Mouse (Mus musculus) forebrain, embryonic 16.5 days (tissue): ENCODE data around the gene Tchp. TPM values are rescaled to one million over a fixed set of nuclear protein-coding genes. Genes with fewer than 3 reads are reported as not detected.

Source experiments
- ATAC-seq: fragments of 200-750 bp; cut with Nextera tagmentation; 2 replicates; pipeline ENCODE4 v1.8.0; 2017; ENCODE audit warnings: mild to moderate bottlenecking, moderate library complexity
- H3K27ac ChIP-seq: fragments of 300-500 bp; sonication (generic); 2 replicates; pipeline ENCODE4 v1.5.1; 2014; ENCODE audit warnings: low read length, control low read depth
- H3K27me3 ChIP-seq: fragments of 300-500 bp; sonication (generic); replicated peaks from 2 replicates; pipeline ENCODE4 v1.6.1; 2014; ENCODE audit warnings: low read length; ENCODE audit not compliant: control insufficient read depth, insufficient read depth
- H3K36me3 ChIP-seq: fragments of 300-500 bp; sonication (generic); 2 replicates; pipeline ENCODE4 v1.6.1; 2014; ENCODE audit not compliant: control insufficient read depth, insufficient read depth
- H3K4me1 ChIP-seq: fragments of 300-500 bp; sonication (generic); replicated peaks from 2 replicates; pipeline ENCODE4 v1.6.1; 2014; ENCODE audit warnings: low read length; ENCODE audit not compliant: control insufficient read depth, insufficient read depth
- H3K4me2 ChIP-seq: fragments of 300-500 bp; sonication (generic); 2 replicates; pipeline ENCODE4 v1.6.1; 2014; ENCODE audit warnings: mild to moderate bottlenecking, low read length, control low read depth
- H3K4me3 ChIP-seq: fragments of 300-500 bp; sonication (generic); replicated peaks from 2 replicates; pipeline ENCODE4 v1.5.1; 2014; ENCODE audit warnings: mild to moderate bottlenecking, low read length, control low read depth
- H3K9ac ChIP-seq: fragments of 300-500 bp; sonication (generic); replicated peaks from 2 replicates; pipeline ENCODE4 v1.6.1; 2014; ENCODE audit warnings: low read depth, low read length, control low read depth
- H3K9me3 ChIP-seq: fragments of 300-500 bp; sonication (generic); 2 replicates; pipeline ENCODE4 v1.6.1; 2016; ENCODE audit warnings: low read length; ENCODE audit not compliant: control insufficient read depth
- WGBS: fragments of 180-500 bp; shearing (Covaris S2); extraction: QIAGEN DNeasy Blood & Tissue Kit; methylation state at CpG from one replicate; pipeline ENCODE4 v1.1.7; 2014; 5-methylcytosine and 5-hydroxymethylcytosine counted together
- polyA plus RNA-seq: library from polyadenylated mRNA; unstranded; fragments of >200 nt; fragmentation: Nextera tagmentation; extraction: Ambion mirVana; gene quantifications from 2 replicates; pipeline ENCODE4 v1.2.1, GENCODE M21; 2015

Tchp gene
- polyA plus RNA-seq: 12.7 and 16.0 TPM in 2 replicates

DNA sequence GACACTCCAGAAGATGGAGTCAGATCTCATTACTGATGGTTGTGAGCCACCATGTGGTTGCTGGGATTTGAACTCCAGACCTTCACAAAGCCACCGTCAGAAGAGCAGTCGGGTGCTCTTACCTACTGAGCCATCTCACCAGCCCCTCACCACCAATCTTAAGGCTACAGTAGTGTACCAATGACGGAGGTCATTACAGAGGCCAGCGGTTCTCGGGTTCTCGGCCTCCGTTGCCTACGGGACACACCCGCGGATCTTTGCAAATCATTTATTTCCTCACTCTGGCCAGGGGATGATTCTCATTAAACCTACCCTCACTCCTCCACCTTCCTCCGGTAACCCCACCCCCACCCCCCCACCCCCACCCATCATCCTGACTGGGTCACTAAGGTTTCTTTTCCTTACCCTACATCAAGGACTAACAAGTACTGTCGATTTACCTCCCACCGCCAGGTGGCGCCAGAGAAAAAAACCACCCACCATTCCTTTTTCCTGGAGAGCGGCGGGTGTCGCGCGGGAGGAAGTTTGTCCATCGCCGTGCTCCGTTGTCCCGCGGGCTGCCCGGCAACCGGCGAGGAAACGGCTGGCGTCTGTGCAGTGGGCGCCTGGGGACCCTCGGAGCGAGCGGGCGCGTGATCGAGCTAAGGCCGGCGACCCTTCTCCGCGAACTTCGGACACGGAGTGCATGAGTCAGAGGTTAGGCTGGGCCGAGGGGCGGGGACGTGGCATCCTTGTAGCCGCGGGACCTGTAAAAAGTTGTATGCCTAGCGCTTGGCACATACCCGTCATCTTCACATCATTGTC is at the start of gene Tchp:
Gene Tchp, plus strand, starts transcription at position 496 of the 804 bp plus-strand sequence.
- Histone ChIP-seq H3K4me3 (peak within 1 kb of the TSS; percentile 80), H3K9me3 (no peaks in the 10 kb centered on the region), H3K36me3 (0 out of 2 replicates have a peak, but pooled peaks cover 5% of the 10 kb centered on the region), H3K9ac (peak within 1 kb of the TSS; percentile 74), H3K4me2 (peak within 1 kb of the TSS; percentile 54), H3K27ac (no peak within 1 kb of the TSS), H3K4me1 (peaks cover 7% of the 10 kb centered on the region), H3K27me3 (no peaks in the 10 kb centered on the region)
- ATAC-seq: peak; percentile 89
- WGBS: 4% methylated on average over 49 of the region's 49 CpGs

DNA sequence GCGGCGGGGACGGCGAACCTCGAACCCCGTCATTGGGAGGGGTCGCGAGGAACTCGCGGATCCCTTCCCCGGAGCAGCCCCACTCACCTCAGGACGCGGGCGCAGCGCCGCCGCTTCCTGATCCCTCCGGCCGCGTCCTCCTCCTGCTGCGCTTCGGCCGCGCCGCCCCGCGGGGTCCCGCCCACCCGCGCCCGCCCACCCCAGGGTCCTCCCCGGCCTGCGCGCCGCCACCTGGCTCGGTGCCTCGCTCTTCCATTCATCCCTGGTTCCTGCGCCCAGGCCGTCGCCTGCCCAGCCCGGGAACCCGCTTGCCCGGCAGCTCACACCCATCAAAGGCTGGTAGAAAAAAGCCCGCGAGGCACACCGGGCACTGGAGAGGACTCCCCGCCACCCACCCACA is 49.3 kb upstream of the Tchp start, which contains the start of gene Trpv4:
Gene Trpv4, minus strand, starts transcription at position 167 of the 400 bp plus-strand sequence.
- 0 out of 2 replicates have a peak, but pooled peaks have one; percentile 36 for ATAC-seq
- H3K27me3 ChIP-seq: peaks cover 22% of the 10 kb centered on the region

DNA sequence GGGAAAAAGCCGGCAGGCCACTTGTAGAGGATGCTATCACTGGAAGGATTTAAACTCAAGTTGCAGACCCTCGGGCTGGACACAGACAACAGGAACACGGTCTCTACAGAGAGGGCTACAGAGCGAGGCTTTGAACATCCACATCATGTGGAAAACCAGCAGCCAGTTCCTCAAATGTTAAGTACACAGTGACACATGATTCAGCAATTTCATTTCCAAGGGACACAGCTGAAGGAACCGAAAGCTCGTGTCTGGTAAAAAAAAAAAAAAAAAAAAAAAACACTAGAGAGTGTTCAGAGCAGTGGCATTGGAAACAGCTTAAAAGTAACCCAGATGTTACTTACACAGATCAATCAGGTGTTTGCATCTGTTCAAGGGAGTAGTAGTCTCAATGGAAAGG is 46.5 kb upstream of the Tchp start:
- H3K9me3 ChIP-seq: no peaks in the 10 kb centered on the region
- H3K36me3 ChIP-seq: no peaks in the 10 kb centered on the region
- peaks cover 11% of the 10 kb centered on the region for H3K4me1 ChIP-seq
- no peak overlapping the region for H3K4me3 ChIP-seq
- H3K27me3 ChIP-seq: peaks cover 20% of the 10 kb centered on the region
- H3K4me2 ChIP-seq: no peak overlapping the region
- ATAC-seq: no peak
- H3K9ac ChIP-seq: no peak overlapping the region
- WGBS: 81% methylated on average over 6 of the region's 6 CpGs
- H3K27ac ChIP-seq: no peak overlapping the region

More for the DNA sequence above, 49.3 kb upstream of the Tchp start, which contains the start of gene Trpv4:
- H3K36me3 ChIP-seq: no peaks in the 10 kb centered on the region
- no peaks in the 10 kb centered on the region for H3K9me3 ChIP-seq
- WGBS: under 1% methylated on average over 44 of the region's 47 CpGs
- peak within 1 kb of the TSS; percentile 41 for H3K4me3 ChIP-seq
- peak within 1 kb of the TSS; percentile 64 for H3K4me2 ChIP-seq
- peaks cover 11% of the 10 kb centered on the region for H3K4me1 ChIP-seq
- peak within 1 kb of the TSS; percentile 51 for H3K9ac ChIP-seq
- no peak within 1 kb of the TSS for H3K27ac ChIP-seq

DNA sequence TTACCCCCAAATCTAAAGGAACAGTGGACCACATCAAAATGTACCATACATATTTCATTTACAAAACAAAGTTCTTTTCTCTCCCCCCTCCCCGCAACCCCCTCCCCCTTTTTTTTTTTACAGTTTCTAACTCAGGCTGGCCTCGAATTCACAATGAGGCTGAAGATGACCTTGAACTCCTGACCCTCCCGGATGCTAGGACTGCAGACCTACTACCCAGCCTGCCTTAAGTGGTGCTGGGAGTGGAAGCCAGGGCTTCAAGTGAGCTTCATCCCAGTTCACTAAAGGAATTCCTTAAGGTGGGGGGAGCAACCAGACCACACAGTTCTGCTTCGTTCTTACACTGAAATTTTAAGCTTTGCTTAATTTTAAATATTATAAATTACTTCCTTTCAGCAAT is 43.4 kb upstream of the Tchp start:
- H3K27me3 ChIP-seq: peaks cover 8% of the 10 kb centered on the region
- WGBS: 86% methylated on average over 4 of the region's 4 CpGs
- H3K4me1 ChIP-seq: peaks cover 4% of the 10 kb centered on the region
- no peaks in the 10 kb centered on the region for H3K36me3 ChIP-seq
- H3K27ac ChIP-seq: no peak overlapping the region
- H3K4me2 ChIP-seq: no peak overlapping the region
- H3K9ac ChIP-seq: no peak overlapping the region
- no peak for ATAC-seq
- no peak overlapping the region for H3K4me3 ChIP-seq
- no peaks in the 10 kb centered on the region for H3K9me3 ChIP-seq

DNA sequence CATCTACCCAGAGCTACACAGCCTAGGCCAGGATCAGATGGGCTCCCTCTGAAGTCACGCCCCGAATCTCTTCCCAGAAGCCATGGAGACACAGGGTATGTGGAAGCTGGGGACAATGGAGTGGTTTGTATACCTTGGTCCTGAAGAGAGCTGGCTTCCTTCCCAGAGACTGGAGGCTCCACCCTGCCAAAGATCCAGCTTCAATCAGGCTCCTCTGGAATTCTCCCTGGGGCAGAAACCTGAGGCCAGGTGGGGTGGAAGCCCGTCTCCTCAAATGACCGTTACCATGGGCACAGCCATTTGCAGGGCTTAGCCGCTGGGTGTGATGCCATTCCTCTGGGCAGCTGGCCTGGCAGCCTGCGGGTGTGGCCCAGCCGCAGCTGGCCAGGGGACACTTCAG is 42.8 kb upstream of the Tchp start:
- H3K27ac ChIP-seq: no peak overlapping the region
- no peak for ATAC-seq
- WGBS: 57% methylated on average over 7 of the region's 7 CpGs

DNA sequence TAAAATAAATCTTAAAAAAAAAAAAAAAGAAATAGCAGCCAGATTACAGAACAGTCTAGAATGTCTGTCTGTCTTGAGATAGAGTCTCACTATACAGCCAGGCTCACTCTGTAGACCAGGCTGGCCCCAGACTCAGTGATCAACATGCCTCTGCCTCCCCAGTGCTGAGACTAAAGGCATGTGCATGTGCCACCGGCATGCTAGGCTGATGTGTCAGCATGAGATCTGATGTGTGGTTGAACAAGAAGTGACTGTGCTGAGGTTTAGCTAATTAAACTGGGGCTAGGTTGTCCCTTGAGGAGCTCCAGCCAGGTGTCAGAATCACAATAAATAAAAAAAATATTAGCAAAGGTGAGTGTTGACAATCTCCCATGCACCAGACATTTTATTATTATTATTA is 40.9 kb upstream of the Tchp start:
- H3K9ac ChIP-seq: no peak overlapping the region
- no peak for ATAC-seq
- H3K36me3 ChIP-seq: no peaks in the 10 kb centered on the region
- no peak overlapping the region for H3K27ac ChIP-seq
- H3K27me3 ChIP-seq: 0 out of 2 replicates have a peak, but pooled peaks cover 2% of the 10 kb centered on the region
- H3K4me1 ChIP-seq: peaks cover 4% of the 10 kb centered on the region
- no peak overlapping the region for H3K4me2 ChIP-seq
- H3K9me3 ChIP-seq: no peaks in the 10 kb centered on the region
- 61% methylated on average over 1 of the region's 1 CpGs for WGBS
- no peak overlapping the region for H3K4me3 ChIP-seq

More for the DNA sequence above, 42.8 kb upstream of the Tchp start:
- no peak overlapping the region for H3K4me2 ChIP-seq
- H3K9ac ChIP-seq: no peak overlapping the region
- no peak overlapping the region for H3K4me3 ChIP-seq
- peaks cover 2% of the 10 kb centered on the region; the same call in 1 of the 2 replicates for H3K27me3 ChIP-seq
- no peaks in the 10 kb centered on the region for H3K9me3 ChIP-seq
- no peaks in the 10 kb centered on the region for H3K36me3 ChIP-seq
- peaks cover 4% of the 10 kb centered on the region for H3K4me1 ChIP-seq

DNA sequence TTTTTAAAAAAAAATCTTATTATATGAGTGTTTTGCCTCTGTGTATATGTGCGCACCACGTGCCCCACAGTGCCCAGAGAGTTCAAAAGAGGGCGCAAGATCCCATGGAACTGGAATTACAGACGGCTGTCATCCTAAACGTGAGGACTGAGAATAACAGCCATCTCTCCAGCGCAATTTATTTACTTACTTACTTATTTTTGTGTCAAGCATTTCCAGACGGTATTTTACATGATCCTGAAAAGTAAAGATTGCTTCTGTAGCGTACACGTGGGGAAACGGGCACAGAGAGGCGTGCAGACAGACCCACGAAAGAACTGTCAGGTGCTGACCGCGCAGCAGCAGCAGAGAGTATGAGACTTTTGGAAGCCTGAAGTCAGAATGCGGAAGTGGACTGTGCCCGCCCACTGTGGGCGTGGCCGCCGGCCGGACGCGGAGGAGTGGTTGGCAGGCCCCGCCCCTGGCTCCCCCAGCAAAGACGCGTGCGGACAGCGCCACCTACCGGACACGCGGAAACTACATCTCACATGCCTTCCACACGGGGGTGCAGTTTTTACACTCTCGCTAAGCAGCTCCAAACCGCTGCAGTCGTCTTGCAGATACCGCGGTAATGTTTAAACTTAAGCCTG is 40.2 kb upstream of the Tchp start:
- Histone ChIP-seq H3K9ac (0 out of 2 replicates have a peak overlapping the region, but pooled peaks have one; percentile 32), H3K9me3 (no peaks in the 10 kb centered on the region), H3K36me3 (no peaks in the 10 kb centered on the region), H3K27ac (no peak overlapping the region), H3K4me2 (peak overlapping the region; percentile 71), H3K4me1 (peaks cover 4% of the 10 kb centered on the region), H3K4me3 (peak overlapping the region; percentile 46), H3K27me3 (0 out of 2 replicates have a peak, but pooled peaks cover 2% of the 10 kb centered on the region)
- ATAC-seq: peak; percentile 88
- 3% methylated on average over 36 of the region's 36 CpGs for WGBS

DNA sequence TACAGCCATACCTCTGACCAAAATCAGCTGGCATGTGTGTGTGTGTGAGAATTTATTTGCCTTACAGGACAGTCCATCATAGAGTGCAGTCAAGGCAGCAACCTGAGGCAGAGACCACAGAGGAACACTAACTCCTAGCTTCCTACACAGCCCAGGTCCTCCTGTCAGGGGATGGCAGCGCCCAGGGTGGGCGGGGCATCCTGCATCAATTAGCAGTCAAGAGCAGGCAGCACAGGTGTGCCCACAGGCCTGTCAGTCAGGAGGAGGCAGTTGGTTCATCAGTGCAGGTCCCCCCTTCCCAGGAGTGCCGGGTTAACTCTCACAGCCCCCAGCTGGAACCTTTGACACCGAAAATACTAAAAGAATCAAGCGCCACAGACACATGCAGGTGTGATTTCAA is 38.5 kb upstream of the Tchp start:
- 0 out of 2 replicates have a peak, but pooled peaks cover 2% of the 10 kb centered on the region for H3K27me3 ChIP-seq
- H3K4me1 ChIP-seq: peaks cover 4% of the 10 kb centered on the region
- no peak overlapping the region for H3K4me3 ChIP-seq
- H3K9me3 ChIP-seq: no peaks in the 10 kb centered on the region
- no peak overlapping the region for H3K27ac ChIP-seq
- no peak overlapping the region for H3K9ac ChIP-seq
- H3K4me2 ChIP-seq: no peak overlapping the region
- WGBS: 84% methylated on average over 5 of the region's 5 CpGs
- H3K36me3 ChIP-seq: no peaks in the 10 kb centered on the region
- ATAC-seq: no peak

DNA sequence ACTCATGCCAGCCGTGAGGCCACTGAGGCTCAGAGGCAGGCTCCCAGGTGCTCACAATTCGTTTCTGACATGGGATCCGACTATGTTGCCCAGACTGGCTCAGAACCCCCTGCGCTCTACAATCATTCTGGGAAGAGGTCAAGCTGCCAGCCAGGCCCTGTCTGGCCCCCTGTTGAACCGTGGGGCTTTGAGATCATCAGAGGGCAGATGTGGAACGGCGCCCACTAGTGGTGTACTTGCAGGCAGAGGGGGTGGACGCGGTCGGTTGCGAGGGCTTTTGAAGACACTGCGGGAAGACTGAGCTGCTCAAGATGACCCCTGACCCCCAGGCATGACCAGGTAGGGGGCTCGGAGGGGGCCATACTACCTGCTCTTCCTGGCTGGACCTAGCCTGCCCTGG is 34.4 kb upstream of the Tchp start:
- WGBS: 95% methylated on average over 13 of the region's 13 CpGs
- Histone ChIP-seq H3K4me2 (no peak overlapping the region), H3K4me3 (no peak overlapping the region), H3K27me3 (0 out of 2 replicates have a peak, but pooled peaks cover 2% of the 10 kb centered on the region), H3K4me1 (no peaks in the 10 kb centered on the region), H3K27ac (no peak overlapping the region), H3K9ac (no peak overlapping the region), H3K36me3 (no peaks in the 10 kb centered on the region), H3K9me3 (no peaks in the 10 kb centered on the region)
- no peak for ATAC-seq
